Mouse (Mus musculus): Measurements from ENCODE around the gene Qtrt2. TPM values are rescaled to one million over a fixed set of nuclear protein-coding genes. Genes with fewer than 3 reads are reported as not detected.

Gene Qtrt2
- total and polyA plus RNA-seq, 3 experiments: 52.1 to 108 (median 60.0) TPM

DNA sequence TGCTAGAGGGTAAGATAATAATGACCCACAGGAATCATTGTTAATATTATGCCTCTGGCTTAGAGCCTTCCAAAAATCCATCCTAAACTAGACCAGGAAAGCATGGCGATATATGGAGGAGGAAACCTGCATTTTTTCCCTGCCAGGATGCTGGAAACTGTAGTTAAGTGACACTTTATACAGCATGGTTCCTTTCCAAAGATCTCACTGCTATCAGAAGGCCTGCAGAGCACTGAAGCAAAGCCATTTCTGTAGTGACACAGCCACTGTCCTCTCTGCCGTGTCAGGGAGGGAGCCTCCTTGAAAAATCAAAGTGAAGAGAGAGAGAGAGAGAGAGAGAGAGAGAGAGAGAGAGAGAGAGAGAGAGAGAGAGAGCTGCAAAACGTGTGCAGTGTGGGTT lies 4.0 kb downstream of the Qtrt2 start:
- Histone ChIP-seq H3K4me1 (ENCODE audit: control insufficient read depth in 1 of 2, insufficient read depth in 2 of 2) (no peaks in the 10 kb centered on the region), H3K79me2 (replicated peaks; ENCODE audit: control insufficient read depth, extremely low read depth, insufficient read depth, poor library complexity, severe bottlenecking) (no peaks in the 10 kb centered on the region), H3K27ac (ENCODE audit: insufficient read depth, low read depth) (no peak overlapping the region), H3K27me3 (replicated peaks) (no peaks in the 10 kb centered on the region), H3K36me3 (replicated peaks in 1 of 2; ENCODE audit: control insufficient read depth in 1 of 2, insufficient read depth in 1 of 2, low read length in 1 of 2) (peaks cover 4 to 39% of the 10 kb centered on the region in 2 experiments), H3K9ac (ENCODE audit: insufficient read depth, low read depth) (no peak overlapping the region), H3K4me3 (replicated peaks in 1 of 3; ENCODE audit: low read depth in 2 of 3, low read length in 2 of 3, poor library complexity in 1 of 3) (no peak overlapping the region), H3K4me2 (ENCODE audit: insufficient read depth, low read depth, poor library complexity, severe bottlenecking) (no peak overlapping the region), H3K9me3 (replicated peaks; ENCODE audit: low read length) (no peaks in the 10 kb centered on the region)
- dilution Hi-C loops (cut with MboI; ENCODE audit: extremely low pct_ligation_motif_present, extremely low pct_unique_long_range_greater_than_20kb, low sequenced_read_pairs) (no loop called here), in situ Hi-C loops (cut with MboI; ENCODE audit: low pct_ligation_motif_present, low pct_unique_long_range_greater_than_20kb, low sequenced_read_pairs) (no loop called here)
- DNase-seq (ENCODE audit: extremely low read depth): no peak
- TF ChIP-seq ZMIZ1 (IDR thresholded peaks at IDR 0.05; ENCODE audit: low read depth, low read length) (no peak), MAX (IDR thresholded peaks at IDR 0.05; ENCODE audit: low read length) (no peak), JUND (conservative IDR thresholded peaks at IDR 0.05; ENCODE audit: low read depth, low read length) (no peak), NRF1 (IDR thresholded peaks at IDR 0.05; ENCODE audit: low read depth, low read length) (no peak), ZKSCAN1 (IDR thresholded peaks at IDR 0.05; ENCODE audit: borderline replicate concordance, low read depth, low read length) (no peak), ZC3H11A (IDR thresholded peaks at IDR 0.05; ENCODE audit: low read depth, low read length) (no peak), TBP (conservative IDR thresholded peaks at IDR 0.05; ENCODE audit: low read depth, low read length) (no peak), RAD21 (IDR thresholded peaks at IDR 0.05; ENCODE audit: low read depth, low read length) (no peak), HCFC1 (IDR thresholded peaks at IDR 0.05; ENCODE audit: low read depth, low read length) (no peak), USF1 (IDR thresholded peaks at IDR 0.05; ENCODE audit: low read depth, low read length) (no peak), CHD1 (IDR thresholded peaks at IDR 0.05; ENCODE audit: low read depth, low read length) (no peak), SMC3 (IDR thresholded peaks at IDR 0.05; ENCODE audit: low read depth, low read length) (no peak), ELF1 (IDR thresholded peaks at IDR 0.05; ENCODE audit: low read depth, low read length) (no peak), EP300 (IDR thresholded peaks at IDR 0.05; ENCODE audit: low read length) (no peak)

DNA sequence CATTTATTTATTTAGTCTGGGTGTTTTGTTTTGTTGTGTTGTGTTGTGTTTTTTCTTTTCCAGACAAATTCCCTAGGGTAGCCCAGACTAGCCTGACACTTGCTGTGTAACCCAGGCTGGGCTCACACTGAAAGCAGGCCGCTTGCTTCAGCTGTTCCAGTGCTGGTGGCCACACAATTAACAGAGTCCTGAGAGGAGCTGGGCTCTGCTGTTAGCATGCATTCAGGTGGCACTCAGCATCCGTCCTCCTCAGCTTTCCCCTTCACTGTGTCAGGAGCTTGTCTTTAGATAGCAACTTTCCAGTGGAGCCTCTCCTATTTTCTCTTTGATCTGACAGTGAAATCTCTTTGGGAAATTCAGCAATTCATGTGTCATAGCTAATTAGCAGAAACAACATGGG lies 4.6 kb downstream of the Qtrt2 start:
- no peak overlapping the region for H3K27ac ChIP-seq (ENCODE audit: insufficient read depth, low read depth)
- peaks cover 4 to 37% of the 10 kb centered on the region in 2 experiments for H3K36me3 ChIP-seq (replicated peaks in 1 of 2; ENCODE audit: control insufficient read depth in 1 of 2, insufficient read depth in 1 of 2, low read length in 1 of 2)
- no peaks in the 10 kb centered on the region for H3K4me1 ChIP-seq (ENCODE audit: control insufficient read depth in 1 of 2, insufficient read depth in 2 of 2)
- H3K27me3 ChIP-seq (replicated peaks): no peaks in the 10 kb centered on the region
- H3K4me2 ChIP-seq (ENCODE audit: insufficient read depth, low read depth, poor library complexity, severe bottlenecking): no peak overlapping the region
- no peaks in the 10 kb centered on the region for H3K9me3 ChIP-seq (replicated peaks; ENCODE audit: low read length)
- dilution Hi-C loops (cut with MboI; ENCODE audit: extremely low pct_ligation_motif_present, extremely low pct_unique_long_range_greater_than_20kb, low sequenced_read_pairs): no loop called here
- no peak overlapping the region for H3K9ac ChIP-seq (ENCODE audit: insufficient read depth, low read depth)
- TF ChIP-seq ZMIZ1 (IDR thresholded peaks at IDR 0.05; ENCODE audit: low read depth, low read length) (no peak), ZKSCAN1 (IDR thresholded peaks at IDR 0.05; ENCODE audit: borderline replicate concordance, low read depth, low read length) (no peak), ELF1 (IDR thresholded peaks at IDR 0.05; ENCODE audit: low read depth, low read length) (no peak), POLR2A (IDR thresholded peaks at IDR 0.05; ENCODE audit: low read depth, low read length) (no peak), MAX (IDR thresholded peaks at IDR 0.05; ENCODE audit: low read length) (no peak), MEF2A (IDR thresholded peaks at IDR 0.05; ENCODE audit: borderline replicate concordance, low read depth, low read length) (no peak), CHD2 (IDR thresholded peaks at IDR 0.05; ENCODE audit: low read length) (no peak), CHD1 (IDR thresholded peaks at IDR 0.05; ENCODE audit: low read depth, low read length) (no peak), SMC3 (IDR thresholded peaks at IDR 0.05; ENCODE audit: low read depth, low read length) (no peak), E2F4 (IDR thresholded peaks at IDR 0.05; ENCODE audit: insufficient replicate concordance, low read depth, low read length) (no peak), NELFE (IDR thresholded peaks at IDR 0.05; ENCODE audit: low read depth, low read length) (no peak), ETS1 (conservative IDR thresholded peaks at IDR 0.05; ENCODE audit: low read depth, low read length) (no peak), BHLHE40 (IDR thresholded peaks at IDR 0.05; ENCODE audit: low read depth, low read length) (no peak)
- in situ Hi-C loops (cut with MboI; ENCODE audit: low pct_ligation_motif_present, low pct_unique_long_range_greater_than_20kb, low sequenced_read_pairs): no loop called here
- no peaks in the 10 kb centered on the region for H3K79me2 ChIP-seq (replicated peaks; ENCODE audit: control insufficient read depth, extremely low read depth, insufficient read depth, poor library complexity, severe bottlenecking)
- H3K4me3 ChIP-seq (replicated peaks in 1 of 3; ENCODE audit: low read depth in 2 of 3, low read length in 2 of 3, poor library complexity in 1 of 3): no peak overlapping the region
- DNase-seq (ENCODE audit: extremely low read depth): no peak
